Mouse (Mus musculus) adipocyte (in vitro differentiated cells): ENCODE measurements around the gene Samd4b.

Source experiments
- DNase-seq: peaks from one replicate; pipeline ENCODE4 v3.0.0-alpha.2; 2016; ENCODE audit warnings: low spot score

Gene Samd4b

GRCm38 (mm10) chr7:28356981-28357380, 241.0 kb downstream of the Samd4b start:
- no peak for DNase-seq

- DNase-seq: no peak
Measured at GRCm38 (mm10) chr7:28355221-28355620, 242.7 kb downstream of the Samd4b start.

- no peak for DNase-seq
Measured at GRCm38 (mm10) chr7:28354596-28354995, 243.3 kb downstream of the Samd4b start.

- DNase-seq: no peak
Measured at GRCm38 (mm10) chr7:28354113-28354581, 243.8 kb downstream of the Samd4b start.

- DNase-seq: peak; percentile 26
Measured at GRCm38 (mm10) chr7:28353267-28353666, 244.7 kb downstream of the Samd4b start.

- no peak for DNase-seq
Measured at GRCm38 (mm10) chr7:28351676-28352191, 246.2 kb downstream of the Samd4b start.

GRCm38 (mm10) chr7:28350155-28350883, 247.6 kb downstream of the Samd4b start, which contains the start of gene Rps16:
TSS of gene Rps16 (plus strand) at chr7:28350652.
- peak; percentile 96 for DNase-seq
